Mouse (Mus musculus) kidney, embryonic 16.5 days (tissue): ENCODE data around the gene Marc2. TPM values are rescaled to one million over a fixed set of nuclear protein-coding genes. Genes with fewer than 3 reads are reported as not detected.

Experiments
- ATAC-seq: fragments of 200-750 bp; cut with Nextera tagmentation; 2 replicates; pipeline ENCODE4 v1.8.0; 2017; ENCODE audit warnings: moderate TSS enrichment; ENCODE audit not compliant: low FRiP score, low TSS enrichment
- H3K27ac ChIP-seq: fragments of 300-500 bp; sonication (generic); 2 replicates; pipeline ENCODE4 v1.5.1; 2014; ENCODE audit warnings: low read length
- H3K27me3 ChIP-seq: fragments of 300-500 bp; sonication (generic); 2 replicates; pipeline ENCODE4 v1.6.1; 2014; ENCODE audit warnings: low read length, control low read depth, mixed read lengths; ENCODE audit not compliant: insufficient read depth
- H3K36me3 ChIP-seq: fragments of 300-500 bp; sonication (generic); 2 replicates; pipeline ENCODE4 v1.6.1; 2014; ENCODE audit warnings: low read length, control low read depth, mixed read lengths; ENCODE audit not compliant: insufficient read depth
- H3K4me1 ChIP-seq: fragments of 300-500 bp; sonication (generic); 2 replicates; pipeline ENCODE4 v1.6.1; 2014; ENCODE audit warnings: low read length, control low read depth, mixed read lengths; ENCODE audit not compliant: insufficient read depth
- H3K4me2 ChIP-seq: fragments of 300-500 bp; sonication (generic); replicated peaks from 2 replicates; pipeline ENCODE4 v1.6.1; 2014; ENCODE audit warnings: low read depth, low read length
- H3K4me3 ChIP-seq: fragments of 300-500 bp; sonication (generic); 2 replicates; pipeline ENCODE4 v1.5.1; 2014; ENCODE audit warnings: mild to moderate bottlenecking, low read length
- H3K9ac ChIP-seq: fragments of 300-500 bp; sonication (generic); replicated peaks from 2 replicates; pipeline ENCODE4 v1.6.1; 2014; ENCODE audit warnings: low read length
- H3K9me3 ChIP-seq: fragments of 300-500 bp; sonication (generic); 2 replicates; pipeline ENCODE4 v1.6.1; 2016; ENCODE audit warnings: low read length, control low read depth
- WGBS: fragments of 180-500 bp; shearing (Covaris S2); extraction: QIAGEN DNeasy Blood & Tissue Kit; methylation state at CpG from one replicate; pipeline ENCODE4 v1.1.7; 2014; 5-methylcytosine and 5-hydroxymethylcytosine counted together
- polyA plus RNA-seq: library from polyadenylated mRNA; unstranded; fragments of >200 nt; fragmentation: Nextera tagmentation; extraction: Ambion mirVana; gene quantifications from 2 replicates; pipeline ENCODE4 v1.2.1, GENCODE M21; 2015

Gene Marc2
- polyA plus RNA-seq, 1 experiment from 2014 or later: 228 TPM

DNA sequence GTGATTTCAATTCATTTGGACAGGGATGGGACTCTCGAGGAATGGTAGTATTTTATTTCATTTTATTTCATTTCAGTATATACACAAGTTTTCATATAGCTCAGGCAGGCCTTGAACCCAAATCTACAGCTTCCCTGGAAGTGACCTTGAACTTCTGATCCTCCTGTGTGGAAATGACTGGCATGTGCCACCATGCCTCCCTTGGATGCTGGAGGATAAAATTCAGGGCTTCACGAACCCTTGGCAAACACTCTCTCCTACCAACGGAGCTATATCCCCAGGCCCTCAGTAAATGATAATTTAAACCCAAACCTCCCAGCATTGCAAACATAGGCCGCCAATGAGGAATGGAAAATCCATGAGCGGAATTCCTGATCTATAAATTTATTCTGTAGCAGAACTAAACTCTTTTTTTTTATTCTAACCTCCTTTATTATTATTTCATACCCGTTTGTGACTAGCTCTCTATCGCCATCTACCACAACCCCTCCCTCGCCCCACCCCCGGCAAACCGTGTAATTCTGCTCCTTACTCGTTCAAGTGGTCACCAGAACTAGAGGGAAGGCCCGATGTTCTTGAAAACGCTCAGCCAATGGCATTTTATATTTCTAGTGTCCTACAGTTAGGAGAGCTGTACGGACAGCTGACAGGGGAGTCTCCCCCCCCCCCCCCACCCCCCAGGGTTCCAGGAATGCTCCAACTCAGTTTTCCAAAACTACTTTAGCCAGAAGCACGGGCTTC lies 1.8 kb downstream of the Marc2 start:
- 0 out of 2 replicates have a peak, but pooled peaks cover 3% of the 10 kb centered on the region for H3K27me3 ChIP-seq
- no peaks in the 10 kb centered on the region for H3K9me3 ChIP-seq
- ATAC-seq: no peak
- WGBS: 20% methylated on average over 15 of the region's 15 CpGs
- H3K27ac ChIP-seq: peak overlapping the region; percentile 90; the same call in 1 of the 2 replicates
- H3K36me3 ChIP-seq: peaks cover 5% of the 10 kb centered on the region; the same call in 1 of the 2 replicates
- peaks cover 23% of the 10 kb centered on the region for H3K4me1 ChIP-seq
- peak overlapping the region; percentile 96 for H3K4me2 ChIP-seq
- peak overlapping the region; percentile 85 for H3K9ac ChIP-seq
- H3K4me3 ChIP-seq: peak overlapping the region; percentile 75

DNA sequence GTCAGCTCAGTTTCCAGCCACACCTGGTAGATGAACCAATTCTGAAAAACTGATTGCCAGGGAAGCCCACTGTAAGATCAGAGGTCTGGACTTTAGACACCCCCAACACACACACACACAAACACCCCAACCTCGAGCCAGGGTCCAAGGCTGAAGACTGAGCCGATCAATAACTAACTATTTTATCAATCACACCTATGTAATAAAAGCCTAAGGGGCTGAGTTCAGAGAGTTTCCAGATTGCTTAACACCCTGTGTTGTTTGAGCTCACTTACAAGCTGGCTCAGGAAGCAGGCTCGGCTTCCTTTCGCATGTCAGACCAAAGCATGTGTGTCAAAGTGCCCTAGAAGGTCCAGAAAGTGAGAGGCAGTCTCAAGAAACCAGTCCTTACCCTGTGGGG lies 8.6 kb downstream of the Marc2 start:
- Histone ChIP-seq H3K27me3 (no peaks in the 10 kb centered on the region), H3K9me3 (no peaks in the 10 kb centered on the region), H3K36me3 (peaks cover 35% of the 10 kb centered on the region), H3K27ac (no peak overlapping the region), H3K9ac (no peak overlapping the region), H3K4me1 (no peaks in the 10 kb centered on the region), H3K4me3 (no peak overlapping the region), H3K4me2 (no peak overlapping the region)
- no peak for ATAC-seq
- WGBS: 60% methylated on average over 4 of the region's 4 CpGs

DNA sequence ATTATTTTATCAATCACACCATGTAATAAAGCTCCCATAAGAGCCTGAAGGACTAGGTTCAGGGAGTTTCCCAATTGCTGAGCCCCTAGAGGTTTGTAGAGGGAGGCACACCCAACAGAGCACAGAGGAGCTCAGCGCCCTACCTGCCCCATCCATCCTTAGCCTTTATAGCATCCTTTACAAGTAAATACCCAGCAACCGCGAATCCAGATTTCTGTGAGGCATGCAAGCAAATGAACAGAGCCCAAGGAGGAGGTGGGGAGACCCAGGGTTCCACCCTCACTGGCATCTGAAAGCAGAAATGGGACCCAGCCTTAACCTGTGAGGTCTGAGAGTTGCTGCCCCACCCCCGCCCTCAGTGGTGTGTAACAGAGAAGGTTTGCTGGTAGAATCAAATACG lies 9.9 kb downstream of the Marc2 start:
- H3K27ac ChIP-seq: no peak overlapping the region
- 76% methylated on average over 5 of the region's 5 CpGs for WGBS
- no peaks in the 10 kb centered on the region for H3K9me3 ChIP-seq
- H3K4me1 ChIP-seq: no peaks in the 10 kb centered on the region
- no peak for ATAC-seq
- H3K9ac ChIP-seq: no peak overlapping the region
- no peak overlapping the region for H3K4me3 ChIP-seq
- no peak overlapping the region for H3K4me2 ChIP-seq
- H3K27me3 ChIP-seq: no peaks in the 10 kb centered on the region
- H3K36me3 ChIP-seq: peaks cover 48% of the 10 kb centered on the region

DNA sequence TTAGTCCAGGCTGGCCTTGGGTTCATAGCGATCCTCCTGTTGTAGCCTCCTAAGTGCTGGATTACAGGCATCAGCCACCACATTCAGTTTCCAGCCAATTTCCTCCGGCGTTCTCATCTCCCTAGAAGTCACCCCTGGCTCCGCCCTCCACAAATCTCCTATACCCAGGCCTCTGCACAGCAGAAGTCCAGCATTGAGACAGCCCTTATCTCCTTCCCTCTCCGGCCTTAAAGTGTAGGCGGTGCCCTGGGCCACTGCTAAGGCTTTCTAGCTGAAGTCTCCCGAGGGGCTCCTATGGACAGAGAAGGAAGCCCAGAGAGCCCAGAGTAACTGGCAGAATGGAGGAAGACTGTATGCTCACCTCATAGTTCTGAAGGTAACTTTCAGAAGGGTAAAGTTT lies 12.8 kb downstream of the Marc2 start:
- no peak for ATAC-seq
- Histone ChIP-seq H3K4me3 (no peak overlapping the region), H3K4me2 (no peak overlapping the region), H3K4me1 (no peaks in the 10 kb centered on the region), H3K27ac (no peak overlapping the region), H3K27me3 (no peaks in the 10 kb centered on the region), H3K9ac (no peak overlapping the region), H3K36me3 (peaks cover 57% of the 10 kb centered on the region), H3K9me3 (no peaks in the 10 kb centered on the region)
- 88% methylated on average over 7 of the region's 7 CpGs for WGBS

DNA sequence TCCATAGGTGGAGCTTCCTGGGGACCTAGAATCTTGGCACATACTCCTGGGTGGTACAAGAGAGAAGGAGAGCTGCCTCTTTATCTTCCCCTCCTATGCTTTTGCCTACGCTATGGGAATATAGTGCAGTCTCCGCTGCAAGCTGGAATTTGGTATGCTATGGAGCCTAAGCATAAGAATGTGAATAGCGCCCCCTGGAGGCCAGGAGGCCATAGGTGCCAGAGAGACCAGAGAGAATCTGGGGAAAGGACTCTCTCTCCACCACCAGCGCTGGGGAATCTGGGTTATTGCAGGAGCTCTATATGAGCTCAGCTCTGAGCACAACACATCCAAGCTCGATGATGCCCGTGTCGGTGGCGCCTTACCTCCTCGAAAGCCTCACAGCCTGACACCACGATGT lies 14.0 kb downstream of the Marc2 start:
- Histone ChIP-seq H3K9ac (no peak overlapping the region), H3K4me1 (no peaks in the 10 kb centered on the region), H3K27me3 (no peaks in the 10 kb centered on the region), H3K4me2 (no peak overlapping the region), H3K9me3 (no peaks in the 10 kb centered on the region), H3K4me3 (no peak overlapping the region), H3K36me3 (peaks cover 53% of the 10 kb centered on the region), H3K27ac (no peak overlapping the region)
- 84% methylated on average over 10 of the region's 10 CpGs for WGBS
- no peak for ATAC-seq

DNA sequence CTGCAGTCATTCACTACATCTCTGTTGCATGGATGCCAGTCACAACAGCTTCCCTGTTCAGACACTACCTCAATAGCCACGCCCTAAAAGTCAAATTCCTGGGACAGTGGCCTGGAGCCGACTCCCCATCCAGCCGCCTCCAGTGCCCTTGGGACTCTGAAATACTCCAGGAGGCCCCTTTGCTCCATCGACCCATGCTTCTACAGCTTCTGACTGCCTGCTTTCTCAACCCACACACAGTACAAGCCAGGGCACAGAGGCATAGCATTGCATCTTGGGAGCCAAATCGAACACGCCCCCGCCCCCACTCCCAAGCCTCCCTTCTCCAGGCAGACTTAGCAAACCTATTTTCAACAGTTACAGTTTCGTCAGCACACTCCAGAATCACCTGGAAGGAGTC lies 16.4 kb downstream of the Marc2 start:
- H3K27ac ChIP-seq: no peak overlapping the region
- H3K9ac ChIP-seq: no peak overlapping the region
- 83% methylated on average over 8 of the region's 8 CpGs for WGBS
- H3K4me2 ChIP-seq: no peak overlapping the region
- H3K4me1 ChIP-seq: peaks cover under 1% of the 10 kb centered on the region; the same call in 1 of the 2 replicates
- H3K9me3 ChIP-seq: no peaks in the 10 kb centered on the region
- peaks cover 42% of the 10 kb centered on the region for H3K36me3 ChIP-seq
- no peak for ATAC-seq
- no peak overlapping the region for H3K4me3 ChIP-seq
- no peaks in the 10 kb centered on the region for H3K27me3 ChIP-seq

DNA sequence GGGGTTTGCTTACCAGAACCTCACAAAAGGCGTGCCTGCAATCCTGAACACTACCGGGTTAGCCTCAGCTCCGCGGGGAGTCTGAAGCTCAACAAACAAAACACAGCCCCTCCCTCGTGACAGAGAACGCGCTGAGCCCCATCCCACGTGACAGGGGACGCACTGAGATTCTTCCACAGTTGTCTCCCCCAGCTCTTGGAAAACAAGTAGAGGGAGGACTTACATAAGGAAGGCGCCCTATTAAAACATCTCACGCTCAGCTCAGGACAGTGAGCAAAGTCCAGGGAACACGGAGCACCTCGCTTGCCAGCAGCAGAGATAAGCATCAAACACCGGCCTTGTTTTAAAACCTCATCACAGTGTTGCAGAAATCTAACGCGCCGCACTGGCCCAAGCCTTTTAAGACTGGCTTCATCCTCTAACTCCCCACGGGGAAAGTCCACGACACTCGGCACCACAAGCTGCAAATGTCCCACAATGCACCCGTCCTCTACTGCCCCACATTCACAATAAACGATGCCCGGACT lies 19.0 kb downstream of the Marc2 start:
- Histone ChIP-seq H3K4me3 (no peak overlapping the region), H3K4me2 (peak overlapping the region; percentile 20; the same call in 1 of the 2 replicates), H3K27ac (no peak overlapping the region), H3K27me3 (no peaks in the 10 kb centered on the region), H3K36me3 (peaks cover 24% of the 10 kb centered on the region), H3K9me3 (no peaks in the 10 kb centered on the region), H3K9ac (no peak overlapping the region), H3K4me1 (peaks cover 8% of the 10 kb centered on the region)
- 34% methylated on average over 23 of the region's 23 CpGs for WGBS
- ATAC-seq: no peak

DNA sequence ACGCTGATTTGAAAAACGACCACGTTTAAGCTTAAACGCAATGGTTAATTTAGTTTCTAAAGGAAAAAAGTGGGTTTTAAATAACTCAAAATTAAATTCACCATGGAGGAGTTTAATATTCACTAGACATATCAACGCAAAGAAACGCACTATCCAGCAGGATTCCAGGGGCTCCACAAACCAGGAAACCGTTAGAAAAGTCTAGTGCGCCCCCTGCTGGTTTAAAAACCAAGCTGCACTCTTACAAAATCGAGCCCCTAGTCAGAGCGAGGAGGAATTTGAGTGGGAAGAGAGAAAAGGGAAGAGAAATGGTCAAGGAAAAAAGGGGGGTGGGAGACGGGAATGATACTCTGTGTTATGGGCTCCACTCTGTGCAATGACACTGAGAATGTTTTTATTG lies 21.2 kb downstream of the Marc2 start:
- Histone ChIP-seq H3K9ac (no peak overlapping the region), H3K27ac (no peak overlapping the region), H3K4me3 (no peak overlapping the region), H3K9me3 (no peaks in the 10 kb centered on the region), H3K4me1 (peaks cover 8% of the 10 kb centered on the region), H3K27me3 (no peaks in the 10 kb centered on the region), H3K4me2 (peak overlapping the region; percentile 20; the same call in 1 of the 2 replicates), H3K36me3 (peaks cover 17% of the 10 kb centered on the region)
- ATAC-seq: 0 out of 2 replicates have a peak, but pooled peaks have one; percentile 39
- 25% methylated on average over 11 of the region's 11 CpGs for WGBS

DNA sequence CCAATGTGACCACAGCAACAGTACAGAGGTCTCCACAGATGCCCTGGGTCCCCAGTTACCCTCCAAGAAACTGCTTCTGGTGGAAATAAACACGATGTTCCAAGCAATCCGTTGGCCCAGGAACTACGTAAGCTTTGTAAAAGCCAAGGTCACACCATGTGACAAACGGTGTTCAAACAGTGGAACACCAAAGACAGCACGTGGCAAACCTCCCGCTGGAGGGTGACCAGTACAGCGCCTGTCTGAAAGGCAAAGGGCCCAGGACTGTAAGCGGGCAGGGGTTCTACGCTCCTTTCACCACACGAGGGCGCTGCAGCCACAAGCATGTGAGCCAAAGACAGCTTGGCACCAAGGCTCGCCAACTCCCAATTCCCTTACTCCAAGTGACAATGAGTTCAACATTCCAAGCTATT lies 21.8 kb downstream of the Marc2 start:
- ATAC-seq: peak; percentile 95
- Histone ChIP-seq H3K4me2 (peak overlapping the region; percentile 20; the same call in 1 of the 2 replicates), H3K27me3 (no peaks in the 10 kb centered on the region), H3K27ac (no peak overlapping the region), H3K9me3 (no peaks in the 10 kb centered on the region), H3K4me3 (no peak overlapping the region), H3K36me3 (peaks cover 18% of the 10 kb centered on the region), H3K9ac (no peak overlapping the region; the same call in 1 of the 2 replicates), H3K4me1 (peaks cover 8% of the 10 kb centered on the region)
- 2% methylated on average over 12 of the region's 12 CpGs for WGBS

DNA sequence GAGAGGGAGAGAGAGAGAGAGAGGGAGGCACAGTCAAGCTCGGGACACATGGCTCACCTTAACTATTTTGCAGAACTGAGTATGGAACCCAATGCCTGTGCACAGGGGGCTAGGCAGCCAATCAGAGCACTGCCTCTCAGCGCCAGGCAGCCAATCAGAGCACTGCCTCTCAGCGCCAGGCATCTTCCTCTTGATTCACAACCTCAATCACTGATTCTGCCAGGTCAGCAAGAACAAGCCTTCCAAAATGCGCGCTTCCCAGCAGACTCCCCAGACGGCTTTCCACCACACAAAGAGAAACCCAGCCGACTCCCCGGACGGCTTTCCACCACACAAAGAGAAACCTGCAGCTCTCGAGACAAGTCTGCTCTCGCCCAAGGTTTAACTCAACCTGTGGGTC lies 23.6 kb downstream of the Marc2 start:
- no peak overlapping the region for H3K9ac ChIP-seq
- no peak overlapping the region for H3K27ac ChIP-seq
- 20% methylated on average over 11 of the region's 11 CpGs for WGBS
- no peak overlapping the region for H3K4me3 ChIP-seq
- H3K9me3 ChIP-seq: no peaks in the 10 kb centered on the region
- H3K36me3 ChIP-seq: peaks cover 30% of the 10 kb centered on the region
- H3K4me2 ChIP-seq: peak overlapping the region; percentile 28; the same call in 1 of the 2 replicates
- H3K27me3 ChIP-seq: no peaks in the 10 kb centered on the region
- H3K4me1 ChIP-seq: peaks cover 8% of the 10 kb centered on the region
- ATAC-seq: no peak
